Mouse (Mus musculus) embryo, embryonic 10 days (tissue): ENCODE measurements around the gene Mfsd6.

Source experiments
- DNase-seq: peaks from one replicate; pipeline ENCODE4 v3.0.0-alpha.2; 2015; ENCODE audit warnings: low spot score

The Mfsd6 gene

DNA sequence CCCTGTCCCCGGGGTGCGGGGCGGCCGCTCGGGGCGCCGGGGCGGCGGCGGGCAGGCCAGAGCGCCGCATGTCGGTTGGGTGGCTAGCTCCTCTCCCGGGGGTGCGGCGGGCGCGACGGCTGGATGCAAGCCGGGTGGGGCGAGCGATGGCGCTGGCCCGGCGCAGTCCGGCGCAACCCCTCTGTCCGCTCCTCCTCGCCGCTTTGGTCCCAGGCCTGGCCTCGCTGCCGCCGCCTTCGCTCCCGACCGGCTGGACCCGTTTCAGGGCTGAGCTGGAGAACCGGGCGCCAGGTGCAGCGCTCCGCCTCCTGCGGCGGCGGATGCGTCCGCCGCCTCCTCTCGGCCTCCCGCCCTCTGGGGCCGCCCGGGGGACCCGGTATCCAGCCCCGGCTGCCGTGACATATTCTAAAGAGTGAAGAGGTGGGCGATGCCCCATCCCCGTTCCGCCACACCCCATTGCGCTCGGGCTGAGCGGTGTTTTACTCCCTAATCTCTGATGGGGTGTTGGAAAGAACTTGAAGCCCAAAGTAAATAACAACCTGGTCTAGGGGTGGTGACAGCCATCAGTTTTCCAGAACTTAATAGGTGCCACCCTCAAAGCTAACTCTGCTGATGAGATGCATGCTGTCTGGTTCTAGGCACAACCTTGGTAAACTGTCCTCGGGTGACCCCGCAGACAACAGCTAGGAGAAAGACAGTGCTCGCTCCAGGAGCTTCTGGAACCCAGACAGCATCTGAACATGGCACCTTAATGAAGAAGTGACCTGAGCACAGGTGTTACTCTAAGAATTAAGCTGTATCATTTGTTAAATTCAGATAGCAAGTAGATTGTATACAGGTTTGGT lies at the start of gene Mfsd6:
Gene Mfsd6, minus strand, starts transcription at position 407 of the 845 bp plus-strand sequence.
- DNase-seq: peak; percentile 41

DNA sequence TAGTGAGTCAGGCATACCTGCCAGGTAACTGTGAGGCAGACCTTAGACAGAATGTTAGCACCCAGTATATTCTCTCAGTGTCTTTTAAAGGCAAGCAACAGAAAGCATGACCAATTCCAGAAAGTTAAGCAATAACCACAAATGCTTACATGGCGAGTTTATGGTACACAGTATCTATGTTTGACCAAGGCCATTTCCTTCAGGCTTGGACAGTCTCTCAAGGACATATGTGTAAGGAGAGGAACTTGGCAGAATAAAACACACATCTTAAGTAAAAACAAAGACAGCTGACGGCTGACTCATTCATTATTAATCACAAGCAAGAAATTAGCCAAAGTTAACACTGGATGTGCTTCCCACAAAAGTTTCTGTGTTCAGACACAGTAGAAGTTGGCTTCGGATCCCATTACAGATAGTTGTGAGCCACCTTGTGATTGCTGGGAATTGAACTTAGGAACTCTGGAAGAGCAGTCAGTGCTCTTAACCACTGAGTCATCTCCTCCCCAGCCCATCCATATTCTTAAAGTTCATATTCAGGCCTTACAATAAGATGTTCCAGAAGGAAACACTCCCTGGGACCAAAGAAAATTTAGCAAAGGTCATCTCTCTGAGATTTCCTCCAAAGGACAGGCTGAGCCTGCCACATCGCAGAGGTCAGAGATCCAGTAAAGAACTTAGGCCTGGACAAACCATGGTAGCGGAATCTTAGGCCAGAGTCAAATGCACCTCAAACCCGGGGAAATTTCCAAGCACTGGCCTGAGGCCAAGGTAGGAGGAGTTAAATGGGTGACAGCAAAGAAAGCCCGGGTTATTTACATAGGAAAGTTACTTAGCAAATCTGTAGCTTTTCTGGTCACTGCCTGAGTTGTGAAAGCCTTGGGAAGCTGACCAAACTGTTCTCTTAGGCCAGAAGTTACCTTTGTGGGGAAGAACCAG lies 38.2 kb upstream of the Mfsd6 start:
- no peak for DNase-seq

DNA sequence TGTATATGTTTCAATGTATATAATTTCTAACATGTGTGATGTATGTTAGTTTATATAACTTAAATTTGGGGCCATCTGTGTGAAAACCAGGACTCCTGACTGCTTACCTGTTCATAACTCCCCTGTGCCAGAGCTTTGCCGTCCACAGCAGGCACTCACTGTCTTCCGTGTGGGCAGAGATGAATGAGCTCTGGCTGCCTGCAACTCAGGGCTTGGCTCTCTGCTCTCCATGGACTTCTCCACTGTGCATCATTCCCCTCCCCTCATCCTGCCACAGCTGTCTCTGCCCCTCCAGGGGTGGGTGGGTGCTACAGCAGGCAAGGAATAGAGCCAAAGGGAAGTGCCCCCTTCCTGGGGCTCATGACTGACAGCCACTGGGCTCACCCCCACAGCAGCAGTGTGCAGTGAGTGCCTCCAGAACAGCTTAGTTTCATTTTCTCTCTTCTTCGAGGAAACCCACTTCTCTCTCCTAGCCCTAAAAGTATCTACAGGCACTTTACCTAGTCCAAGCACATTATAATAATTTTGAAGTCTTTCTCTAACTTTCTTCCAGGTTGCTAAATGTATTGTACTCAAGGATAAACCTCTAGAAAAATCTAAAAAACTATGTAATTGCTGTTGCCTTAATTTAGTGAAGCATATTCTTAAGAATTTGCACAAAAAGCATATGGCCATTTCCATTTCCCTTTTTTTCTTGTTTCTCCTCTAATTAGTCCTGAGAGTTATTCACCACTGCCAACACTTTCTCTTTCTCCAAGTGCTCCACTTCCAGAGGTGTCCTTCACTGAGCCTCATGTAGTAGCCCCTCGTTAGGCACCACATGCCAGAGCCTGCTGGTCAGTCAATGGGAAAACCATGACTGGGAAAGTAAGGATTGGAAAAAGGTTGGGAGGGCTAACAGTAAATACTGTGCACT lies 36.9 kb upstream of the Mfsd6 start:
- DNase-seq: no peak

DNA sequence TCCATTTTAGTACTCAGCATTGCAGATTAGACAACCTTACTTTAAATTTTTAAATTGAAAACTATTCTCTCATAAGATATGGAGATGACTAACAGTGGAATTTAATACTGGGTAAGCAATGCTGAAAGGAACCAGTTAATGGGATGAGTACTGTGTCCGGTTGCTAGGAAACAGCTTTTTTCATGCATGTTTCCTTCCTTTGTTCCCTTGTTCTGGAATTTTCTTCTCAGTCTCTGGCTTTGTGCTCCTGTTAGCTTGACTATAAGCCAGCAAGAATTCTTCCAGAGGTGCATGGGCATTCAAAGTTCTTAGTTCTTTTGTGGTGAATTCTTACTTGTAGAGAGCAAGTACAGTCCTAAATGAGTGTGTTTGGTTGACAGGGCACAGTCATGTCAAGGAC lies 30.9 kb upstream of the Mfsd6 start:
- no peak for DNase-seq

DNA sequence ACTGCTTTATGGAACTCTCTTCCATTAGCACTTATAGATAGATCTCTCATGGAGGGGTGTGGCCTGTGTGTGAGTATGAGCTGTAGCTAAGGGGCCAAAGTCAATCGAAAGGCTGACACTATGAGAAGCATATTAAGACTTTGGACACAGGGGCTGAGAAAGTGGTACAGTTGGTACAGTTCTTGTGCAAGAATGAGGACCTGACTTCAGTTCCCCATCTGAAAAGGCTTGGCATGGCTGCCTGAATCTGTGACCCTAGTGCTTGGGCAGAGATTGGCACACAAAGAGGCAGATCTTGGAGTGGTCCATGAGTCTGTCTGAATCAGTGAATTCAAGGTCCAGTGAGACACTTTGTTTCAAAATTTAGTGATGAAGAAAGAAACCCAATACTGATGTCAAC lies 27.1 kb upstream of the Mfsd6 start:
- no peak for DNase-seq

DNA sequence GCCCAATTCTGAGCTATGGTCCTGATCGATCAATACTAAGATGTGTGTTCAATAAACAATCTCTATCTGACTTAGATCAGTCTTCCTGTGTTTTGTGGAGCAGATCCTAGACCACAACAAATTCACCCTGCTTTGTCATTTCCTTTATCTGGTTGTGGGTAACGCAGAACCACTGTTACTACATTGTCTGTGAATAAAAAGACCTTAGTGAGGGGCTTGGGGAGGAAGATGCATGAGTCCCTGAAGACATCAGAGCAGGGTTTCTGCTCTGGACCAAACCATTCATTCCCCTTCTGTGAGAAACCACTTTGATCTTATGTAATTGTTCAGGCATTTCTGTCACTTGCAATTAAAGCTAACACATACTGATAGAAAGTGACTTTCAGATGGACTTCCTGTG lies 26.6 kb upstream of the Mfsd6 start:
- no peak for DNase-seq

DNA sequence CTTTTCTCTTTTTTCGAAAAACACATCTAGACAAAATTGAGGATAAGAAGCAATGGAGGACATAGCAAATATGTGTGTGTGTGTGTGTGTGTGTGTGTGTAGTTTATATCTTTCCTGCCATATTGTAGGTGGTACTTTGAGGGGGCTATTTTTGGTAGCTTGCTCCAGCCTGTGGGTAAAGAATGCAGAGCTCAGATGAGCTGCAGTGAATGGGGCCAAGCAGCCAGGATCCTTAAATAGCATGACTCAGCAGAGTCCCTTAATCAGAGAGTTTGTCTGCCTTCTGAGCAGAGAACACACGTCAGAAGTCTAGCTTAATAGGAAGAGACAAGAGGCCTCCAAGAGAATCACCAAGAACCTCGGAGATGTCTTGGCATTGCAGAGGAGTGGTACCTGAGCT lies 25.4 kb upstream of the Mfsd6 start:
- no peak for DNase-seq

DNA sequence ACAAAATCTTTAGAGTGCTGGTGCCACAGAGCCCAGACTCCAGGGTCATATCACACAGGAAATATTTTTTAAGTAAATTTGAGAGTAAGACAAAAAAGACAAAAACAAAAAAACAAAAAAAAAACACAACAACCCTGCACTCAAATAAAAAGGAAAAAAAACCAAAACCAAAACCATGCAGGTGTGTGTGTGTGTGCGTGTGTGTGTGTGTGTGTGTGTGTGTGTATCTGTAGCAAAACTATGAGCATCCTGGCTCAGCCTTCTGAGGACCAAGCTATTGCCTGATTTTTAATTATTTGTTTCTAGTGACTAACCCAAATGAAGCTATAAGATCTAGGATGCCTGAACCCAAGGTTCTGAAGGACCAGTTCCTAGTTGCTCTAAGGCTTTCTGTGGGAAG lies 24.4 kb upstream of the Mfsd6 start:
- no peak for DNase-seq

DNA sequence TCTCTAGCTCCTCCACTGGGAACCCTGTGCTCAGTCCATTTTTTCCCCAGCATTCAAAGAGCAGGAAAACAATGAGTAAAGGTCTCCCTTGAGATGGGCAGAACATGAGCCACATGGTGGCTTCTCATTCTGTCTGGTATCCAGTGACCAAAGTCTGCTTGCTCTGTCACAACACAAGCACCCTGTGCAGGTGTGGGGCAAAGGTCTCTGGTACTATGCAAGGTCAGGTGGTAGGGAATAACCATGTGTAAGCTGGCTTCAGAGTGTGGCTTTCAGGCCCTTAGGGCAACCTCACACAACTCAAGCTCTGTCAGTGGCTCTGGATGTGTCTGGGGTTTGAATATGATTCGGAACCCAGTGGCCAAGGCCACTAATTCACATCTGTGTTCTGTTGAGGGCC lies 22.7 kb upstream of the Mfsd6 start:
- no peak for DNase-seq

DNA sequence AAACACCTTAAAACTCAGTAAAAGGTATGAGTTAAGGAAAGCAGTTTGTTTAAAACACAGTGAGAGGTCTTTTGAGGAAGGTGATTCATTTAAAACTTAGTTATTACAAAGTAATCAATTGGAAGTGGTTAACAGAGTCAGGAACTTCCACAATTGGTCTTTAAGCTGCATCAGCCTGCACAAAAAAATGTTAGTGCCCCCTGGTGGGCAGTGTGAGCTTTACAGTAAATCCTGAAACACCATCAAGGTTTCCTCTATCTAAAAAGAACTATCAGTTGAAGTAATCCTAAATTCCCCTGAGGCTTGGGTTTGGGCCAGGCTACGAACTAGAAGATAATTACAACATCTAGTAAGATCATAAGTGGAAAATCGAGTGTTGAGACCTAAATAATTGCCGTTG lies 21.0 kb upstream of the Mfsd6 start:
- peak; percentile 61 for DNase-seq

DNA sequence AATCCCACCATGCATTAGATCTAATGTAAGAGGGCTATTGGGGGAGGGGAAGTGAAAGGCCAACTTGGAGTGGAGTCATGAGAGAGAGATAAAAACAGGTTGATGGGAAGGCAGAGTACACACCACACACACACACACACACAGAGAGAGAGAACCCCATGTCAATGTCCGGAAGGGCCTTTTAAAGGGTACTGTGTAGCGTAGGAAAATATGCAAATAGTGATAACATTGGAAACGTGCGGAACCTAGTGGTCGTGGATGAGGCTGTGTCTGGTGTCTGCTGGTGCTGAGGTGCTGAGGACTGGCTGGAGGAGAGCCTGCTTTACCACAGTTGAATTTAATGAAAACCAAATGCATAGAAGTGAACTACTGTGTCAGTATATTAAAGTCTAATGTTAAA lies 15.3 kb upstream of the Mfsd6 start:
- DNase-seq: no peak

DNA sequence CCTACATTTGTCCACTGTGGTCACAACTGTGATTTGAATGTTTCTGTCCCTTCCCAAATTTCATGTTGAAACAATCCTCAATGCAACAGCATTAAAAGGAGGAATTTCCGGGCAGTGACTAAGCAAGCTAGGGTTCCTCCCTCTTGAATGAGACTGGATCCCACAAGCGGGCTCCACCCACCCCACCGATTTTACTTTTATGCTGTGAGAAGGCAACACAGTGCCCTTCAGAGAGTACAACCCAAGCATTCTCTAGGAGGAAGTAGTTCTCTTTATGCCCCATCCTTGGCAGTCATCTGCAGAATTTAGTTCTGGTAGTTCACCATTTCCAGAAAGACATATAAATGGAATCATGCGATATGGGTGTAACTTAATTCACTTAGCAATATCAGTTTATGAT lies 6.9 kb upstream of the Mfsd6 start:
- no peak for DNase-seq

DNA sequence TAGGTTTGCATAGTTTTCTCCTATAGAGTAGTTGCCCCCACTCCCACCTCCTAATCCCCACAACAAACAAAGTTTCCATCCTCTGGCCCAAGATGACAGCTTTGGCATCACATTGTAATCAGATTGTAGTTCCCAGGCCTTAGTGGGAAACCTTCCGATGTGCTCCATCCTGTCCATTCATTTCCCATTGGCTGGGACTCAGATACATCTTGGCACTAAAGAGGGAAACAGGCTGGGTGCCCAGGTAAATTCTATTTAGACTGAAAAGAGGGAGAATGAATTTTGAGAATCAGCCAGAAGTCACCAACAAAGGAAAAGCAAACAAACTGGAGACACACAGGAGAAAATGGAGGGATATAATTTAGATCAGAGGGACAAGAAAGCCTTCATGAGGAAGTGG lies 3.0 kb upstream of the Mfsd6 start:
- no peak for DNase-seq

DNA sequence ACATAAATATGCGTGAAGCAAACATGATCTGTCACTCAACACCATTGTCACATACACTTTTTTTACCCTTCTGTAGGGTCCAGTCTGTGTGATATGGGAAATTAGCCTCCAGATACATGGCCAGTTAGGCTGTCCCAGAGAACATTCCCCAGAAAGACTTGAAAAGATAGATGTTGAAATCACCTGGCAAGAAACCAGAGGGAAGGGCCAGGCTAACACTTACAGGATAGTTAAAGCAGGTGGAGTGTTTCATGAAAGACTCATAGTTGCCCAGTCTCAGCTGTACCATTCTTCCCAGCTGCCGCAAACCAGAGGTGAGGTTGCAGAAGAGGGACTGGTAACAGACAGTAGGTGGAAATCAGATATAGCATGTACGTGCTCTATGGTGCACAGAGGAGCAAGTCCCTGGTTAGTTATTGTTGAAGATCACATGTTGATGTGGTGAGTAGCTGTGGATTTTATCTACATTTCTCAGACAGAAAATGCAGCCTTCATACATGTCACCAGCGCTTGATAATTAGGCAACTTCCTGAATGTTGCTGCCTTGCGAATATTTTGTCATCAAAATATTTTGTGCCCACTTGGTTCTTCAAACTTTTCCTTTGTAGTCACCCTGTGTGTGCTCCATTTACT lies 1.7 kb upstream of the Mfsd6 start:
- DNase-seq: no peak

DNA sequence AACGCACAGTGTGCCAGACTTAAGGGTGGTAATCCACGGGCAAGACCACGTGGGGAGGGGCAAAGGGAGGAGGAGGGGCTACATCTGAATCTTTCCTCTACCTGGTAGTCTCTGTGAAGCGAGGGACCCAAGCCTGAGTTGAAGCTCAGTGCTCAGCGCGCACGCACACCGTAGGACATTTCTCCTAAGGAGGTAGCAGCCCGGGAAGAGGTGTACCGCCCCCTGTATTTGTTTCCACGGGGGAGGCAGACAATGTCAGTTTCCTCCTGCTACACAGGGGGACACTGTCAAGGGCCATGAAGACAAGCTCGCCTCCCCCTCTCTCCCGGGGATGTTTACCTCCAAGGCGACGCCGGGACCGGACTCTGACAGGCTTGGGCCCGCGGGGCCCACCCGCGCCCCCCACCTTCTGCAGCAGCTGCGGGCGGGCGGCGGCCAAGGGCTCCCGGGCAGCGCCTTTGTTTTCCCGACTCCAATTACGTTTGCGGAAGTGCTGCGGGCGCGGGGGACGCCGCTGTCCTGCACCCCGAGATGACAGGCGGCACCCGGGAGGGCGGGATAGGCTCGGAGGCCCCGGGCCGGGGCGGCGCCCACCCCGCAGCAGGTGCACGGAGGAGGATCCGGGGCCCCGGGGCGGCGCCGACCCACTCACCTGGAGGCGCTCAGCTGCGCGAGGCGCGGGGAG lies 749 bp downstream of the Mfsd6 start:
- peak; percentile 28 for DNase-seq

DNA sequence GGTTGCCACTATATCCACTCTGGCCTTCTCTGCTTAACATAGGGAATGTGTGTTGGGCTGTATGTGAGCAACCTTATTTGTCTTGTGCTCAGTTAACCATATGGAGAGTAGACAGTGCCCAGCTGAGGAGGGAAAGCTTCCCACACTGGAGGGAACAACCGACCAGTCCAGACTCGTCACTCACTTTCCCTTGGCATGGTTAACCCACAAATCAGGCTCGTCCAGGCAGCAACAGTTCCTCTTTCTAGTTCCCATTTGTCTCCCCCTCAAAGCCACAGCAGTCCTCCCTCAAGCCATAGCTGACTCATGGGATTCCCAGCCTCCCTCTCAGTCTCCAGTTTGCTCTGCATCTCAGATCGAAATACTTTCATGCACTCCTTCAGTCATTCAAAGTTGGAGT lies 4.7 kb downstream of the Mfsd6 start:
- DNase-seq: no peak

DNA sequence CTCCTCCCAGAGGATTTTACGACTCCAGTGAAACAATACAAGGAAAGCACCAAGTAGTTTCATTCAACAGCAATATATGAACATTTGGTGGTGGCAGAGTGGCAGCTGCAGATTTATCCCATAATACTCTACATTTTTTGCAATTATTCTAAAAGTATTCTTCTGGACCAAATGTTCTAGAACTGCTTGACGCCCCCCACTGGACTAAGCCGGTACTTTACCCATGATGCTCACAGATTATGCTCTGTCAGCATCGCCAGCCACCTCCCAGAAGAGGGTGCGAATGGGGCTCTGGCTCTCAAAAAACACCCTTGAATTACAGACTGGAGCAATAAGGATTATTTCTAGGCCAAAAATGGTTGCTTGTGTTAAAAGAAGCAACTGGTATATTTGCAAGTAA lies 8.2 kb downstream of the Mfsd6 start:
- DNase-seq: no peak

DNA sequence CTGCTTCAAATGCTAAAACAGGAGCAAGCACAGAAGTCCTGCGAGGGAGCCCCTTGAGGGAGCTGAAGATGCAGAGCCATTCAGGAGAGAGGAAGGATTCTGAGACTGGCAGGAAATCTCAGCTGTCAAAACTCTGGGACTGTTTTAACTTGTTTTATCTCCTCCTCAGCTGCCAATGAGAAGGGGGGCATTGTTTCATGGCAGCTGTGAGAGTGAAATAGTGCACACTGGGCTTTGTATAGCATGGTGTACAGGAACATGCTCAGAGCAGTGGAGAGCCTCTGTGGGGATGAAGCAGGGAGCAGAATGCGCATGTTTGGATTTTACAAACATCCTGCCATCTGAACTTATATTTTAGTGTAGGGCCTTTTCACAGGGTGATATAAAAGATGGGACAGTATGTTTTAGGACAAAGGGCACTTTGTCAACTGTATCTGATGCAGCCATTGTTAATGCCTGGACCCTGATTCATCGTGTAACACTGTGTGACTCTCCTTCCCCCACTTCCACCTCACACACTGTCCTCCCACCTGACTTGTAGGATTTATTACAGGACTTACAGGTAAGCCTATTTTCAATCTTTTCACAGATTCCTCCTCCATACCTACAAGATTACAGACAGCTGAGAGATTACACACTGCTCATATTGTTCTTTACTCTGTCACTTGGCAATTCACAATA lies 9.1 kb downstream of the Mfsd6 start:
- DNase-seq: no peak

DNA sequence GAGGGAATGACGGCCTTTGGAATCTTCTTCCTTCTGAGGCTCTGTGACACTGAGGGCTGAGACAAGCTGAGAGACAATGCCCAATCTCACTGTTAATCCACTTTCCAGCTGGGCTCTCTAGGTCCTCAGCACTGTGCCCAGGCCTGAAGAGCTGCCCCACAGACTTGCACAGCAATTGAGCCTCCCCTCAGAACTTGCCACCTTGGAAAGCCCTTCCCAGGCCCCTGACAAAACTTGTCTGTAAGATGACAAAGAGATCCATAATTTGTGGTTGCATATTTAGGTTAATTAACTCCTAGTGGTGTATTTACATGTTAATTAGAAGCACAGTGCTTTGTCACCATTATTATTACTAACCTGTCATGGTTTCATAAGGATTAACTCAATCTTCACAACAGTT lies 12.8 kb downstream of the Mfsd6 start:
- DNase-seq: no peak

DNA sequence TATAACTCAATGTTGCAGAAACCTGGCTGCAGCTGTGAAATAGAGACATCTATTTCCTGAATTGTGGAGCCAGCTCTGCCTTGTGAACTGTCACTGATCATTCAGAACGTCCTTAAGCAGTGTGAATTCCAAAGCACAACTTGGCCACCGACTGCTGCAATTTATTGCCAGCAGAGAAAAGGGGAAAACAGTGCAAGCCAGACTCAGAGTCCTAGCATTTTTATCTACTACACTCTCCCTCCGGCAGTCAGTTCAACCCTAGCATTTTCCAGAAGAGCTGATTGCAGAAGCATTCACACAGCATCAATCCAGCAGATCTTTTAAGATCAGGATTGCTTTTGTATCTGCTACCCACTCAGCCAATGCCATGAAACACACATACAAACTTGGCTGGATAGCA lies 13.2 kb downstream of the Mfsd6 start:
- DNase-seq: no peak
